Mouse (Mus musculus) heart, embryonic 11.5 days (tissue): ENCODE measurements around the gene Sgsm1. TPM values are rescaled to one million over a fixed set of nuclear protein-coding genes. Genes with fewer than 3 reads are reported as not detected.

Source experiments
- ATAC-seq: fragments of 200-750 bp; cut with Nextera tagmentation; replicated peaks from 2 replicates; pipeline ENCODE4 v1.8.0; 2017; ENCODE audit warnings: moderate library complexity; ENCODE audit not compliant: insufficient number of reproducible peaks, low FRiP score, low TSS enrichment
- H3K27ac ChIP-seq: fragments of 300-500 bp; sonication (generic); 2 replicates; pipeline ENCODE4 v1.5.1; 2014; ENCODE audit warnings: mild to moderate bottlenecking, low read depth, low read length
- H3K27me3 ChIP-seq: fragments of 300-500 bp; sonication (generic); 2 replicates; pipeline ENCODE4 v1.6.1; 2014; ENCODE audit warnings: mild to moderate bottlenecking, low read length, mixed read lengths; ENCODE audit not compliant: control insufficient read depth, insufficient read depth
- H3K36me3 ChIP-seq: fragments of 300-500 bp; sonication (generic); 2 replicates; pipeline ENCODE4 v1.6.1; 2014; ENCODE audit warnings: mild to moderate bottlenecking, low read length, moderate library complexity, mixed read lengths; ENCODE audit not compliant: control insufficient read depth, insufficient read depth
- H3K4me1 ChIP-seq: fragments of 300-500 bp; sonication (generic); 2 replicates; pipeline ENCODE4 v1.6.1; 2014; ENCODE audit warnings: low read length; ENCODE audit not compliant: control insufficient read depth, insufficient read depth
- H3K4me2 ChIP-seq: fragments of 300-500 bp; sonication (generic); 2 replicates; pipeline ENCODE4 v1.6.1; 2014; ENCODE audit warnings: mild to moderate bottlenecking, moderate library complexity
- H3K4me3 ChIP-seq: fragments of 300-500 bp; sonication (generic); 2 replicates; pipeline ENCODE4 v1.5.1; 2014; ENCODE audit warnings: low read depth, low read length
- H3K9ac ChIP-seq: fragments of 300-500 bp; sonication (generic); 2 replicates; pipeline ENCODE4 v1.6.1; 2014; ENCODE audit warnings: mild to moderate bottlenecking, low read depth, low read length, moderate library complexity
- H3K9me3 ChIP-seq: fragments of 300-500 bp; sonication (generic); replicated peaks from 2 replicates; pipeline ENCODE4 v1.6.1; 2016; ENCODE audit warnings: low read length; ENCODE audit not compliant: control insufficient read depth
- WGBS: fragments of 180-500 bp; shearing (Covaris S2); extraction: QIAGEN DNeasy Blood & Tissue Kit; methylation state at CpG from one replicate; pipeline ENCODE4 v1.1.7; 2014; ENCODE audit not compliant: insufficient replicate concordance; 5-methylcytosine and 5-hydroxymethylcytosine counted together
- polyA plus RNA-seq: library from polyadenylated mRNA; unstranded; fragments of >200 nt; fragmentation: Nextera tagmentation; extraction: Ambion mirVana; gene quantifications from 2 replicates; pipeline ENCODE4 v1.2.1, GENCODE M21; 2014

The Sgsm1 gene
- polyA plus RNA-seq, 1 experiment from 2014 or later, result 3.5 TPM

GRCm38 (mm10) chr5:113250806-113251205, 59.8 kb downstream of the Sgsm1 start:
- H3K9ac ChIP-seq, result no peak overlapping the region
- no peak overlapping the region for H3K4me3 ChIP-seq
- H3K4me2 ChIP-seq, result no peak overlapping the region
- 0 out of 2 replicates have a peak, but pooled peaks have one; percentile 35 for ATAC-seq
- no peak overlapping the region for H3K27ac ChIP-seq
- peaks cover 4% of the 10 kb centered on the region; the same call in 1 of the 2 replicates for H3K4me1 ChIP-seq
- H3K9me3 ChIP-seq, result no peaks in the 10 kb centered on the region
- H3K27me3 ChIP-seq, result 0 out of 2 replicates have a peak, but pooled peaks cover 2% of the 10 kb centered on the region
- 88% methylated on average over 11 of the region's 11 CpGs for WGBS
- no peaks in the 10 kb centered on the region for H3K36me3 ChIP-seq

DNA sequence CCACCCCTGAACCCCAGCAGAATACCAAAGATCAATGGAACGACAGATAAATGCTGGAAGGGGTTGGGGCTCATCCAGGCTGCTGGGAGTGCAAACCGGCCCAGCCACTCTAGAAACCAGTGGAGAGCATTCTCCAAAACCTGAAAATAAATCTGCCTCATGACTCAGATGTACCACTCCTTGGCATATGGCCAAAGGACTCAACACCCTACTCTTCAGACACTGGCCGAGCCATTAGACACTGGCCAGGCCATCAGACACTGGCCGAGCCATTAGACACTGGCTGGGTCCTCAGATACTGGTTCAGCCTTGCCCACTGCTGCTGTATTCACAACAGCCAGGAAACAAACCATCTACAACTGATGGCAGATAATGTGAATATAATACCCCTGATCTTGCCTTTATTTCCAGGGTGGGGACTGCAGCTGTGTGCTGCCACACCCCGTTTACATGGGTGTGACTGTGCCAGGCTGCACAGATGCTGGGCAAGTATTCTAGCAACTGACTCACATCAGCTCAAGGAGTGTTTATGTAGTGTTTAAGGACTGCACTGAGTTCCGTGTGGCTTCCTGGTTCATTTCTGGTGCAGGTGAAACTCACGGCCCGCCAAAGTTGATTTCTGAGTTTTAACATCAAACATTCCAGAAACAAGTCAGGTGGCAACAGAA, 61.2 kb downstream of the Sgsm1 start:
- peaks cover 4% of the 10 kb centered on the region; the same call in 1 of the 2 replicates for H3K4me1 ChIP-seq
- no peaks in the 10 kb centered on the region for H3K9me3 ChIP-seq
- ATAC-seq, result no peak
- no peaks in the 10 kb centered on the region for H3K27me3 ChIP-seq
- H3K27ac ChIP-seq, result no peak overlapping the region
- 57% methylated on average over 8 of the region's 8 CpGs for WGBS
- no peak overlapping the region for H3K4me2 ChIP-seq
- H3K4me3 ChIP-seq, result no peak overlapping the region
- no peak overlapping the region for H3K9ac ChIP-seq
- H3K36me3 ChIP-seq, result no peaks in the 10 kb centered on the region

DNA sequence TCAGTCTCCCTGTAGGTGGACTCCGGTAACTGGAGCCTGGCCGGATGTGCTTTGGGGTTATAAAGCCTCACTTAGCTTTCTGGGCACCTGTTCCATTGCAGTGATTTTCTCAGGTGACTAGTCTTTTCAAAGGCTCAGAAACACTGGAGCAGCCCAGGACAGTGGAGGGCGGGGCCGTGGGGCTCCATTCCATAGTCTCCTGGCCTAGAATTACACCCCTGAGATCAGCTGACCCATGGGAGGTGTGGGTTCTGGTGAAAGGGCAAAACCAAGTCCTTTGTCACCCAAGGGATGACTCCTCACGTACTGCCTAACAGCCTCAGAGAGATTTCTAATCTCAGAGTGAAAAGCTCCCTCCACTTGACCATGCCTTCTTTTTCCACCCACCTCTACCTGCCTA, 80.4 kb downstream of the Sgsm1 start:
- Histone ChIP-seq H3K4me1 (peaks cover 5% of the 10 kb centered on the region; the same call in 1 of the 2 replicates), H3K27ac (no peak overlapping the region), H3K9ac (no peak overlapping the region), H3K4me2 (no peak overlapping the region), H3K9me3 (no peaks in the 10 kb centered on the region), H3K27me3 (no peaks in the 10 kb centered on the region), H3K4me3 (no peak overlapping the region), H3K36me3 (no peaks in the 10 kb centered on the region)
- no peak for ATAC-seq
- 68% methylated on average over 5 of the region's 5 CpGs for WGBS

DNA sequence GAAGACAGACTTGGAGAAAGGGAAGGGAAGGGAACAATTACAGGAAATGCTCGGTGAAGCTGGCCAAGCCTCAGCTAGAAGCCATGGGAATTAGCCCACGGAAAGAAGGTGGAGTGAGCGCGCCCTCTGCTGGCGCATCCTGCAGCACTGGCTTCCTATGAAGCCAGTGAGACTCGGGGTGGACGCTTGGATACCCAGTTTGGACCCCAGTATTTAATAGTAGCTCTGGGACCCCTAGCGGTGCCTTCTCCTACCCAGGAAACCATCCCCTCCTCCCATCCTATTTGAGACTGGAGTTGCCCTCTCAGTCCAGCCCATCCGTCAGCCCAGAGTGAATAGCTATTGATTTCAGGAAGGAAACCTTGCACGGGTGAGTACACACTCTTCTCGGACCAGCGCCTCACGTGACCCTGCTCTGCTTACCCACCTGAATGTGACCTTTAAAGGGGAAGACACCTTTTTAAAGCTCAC, 83.9 kb downstream of the Sgsm1 start, which contains the start of gene Tmem211:
Gene Tmem211, plus strand, starts transcription at position 278 of the 471 bp plus-strand sequence.
- Histone ChIP-seq H3K4me1 (peaks cover 5% of the 10 kb centered on the region; the same call in 1 of the 2 replicates), H3K9ac (peak within 1 kb of the TSS; percentile 59), H3K4me2 (peak within 1 kb of the TSS; percentile 61), H3K27ac (peak within 1 kb of the TSS; percentile 57; the same call in 1 of the 2 replicates), H3K4me3 (peak within 1 kb of the TSS; percentile 27; the same call in 1 of the 2 replicates), H3K36me3 (no peaks in the 10 kb centered on the region), H3K9me3 (no peaks in the 10 kb centered on the region), H3K27me3 (no peaks in the 10 kb centered on the region)
- 0 out of 2 replicates have a peak, but pooled peaks have one; percentile 43 for ATAC-seq
- under 1% methylated on average over 13 of the region's 13 CpGs for WGBS

DNA sequence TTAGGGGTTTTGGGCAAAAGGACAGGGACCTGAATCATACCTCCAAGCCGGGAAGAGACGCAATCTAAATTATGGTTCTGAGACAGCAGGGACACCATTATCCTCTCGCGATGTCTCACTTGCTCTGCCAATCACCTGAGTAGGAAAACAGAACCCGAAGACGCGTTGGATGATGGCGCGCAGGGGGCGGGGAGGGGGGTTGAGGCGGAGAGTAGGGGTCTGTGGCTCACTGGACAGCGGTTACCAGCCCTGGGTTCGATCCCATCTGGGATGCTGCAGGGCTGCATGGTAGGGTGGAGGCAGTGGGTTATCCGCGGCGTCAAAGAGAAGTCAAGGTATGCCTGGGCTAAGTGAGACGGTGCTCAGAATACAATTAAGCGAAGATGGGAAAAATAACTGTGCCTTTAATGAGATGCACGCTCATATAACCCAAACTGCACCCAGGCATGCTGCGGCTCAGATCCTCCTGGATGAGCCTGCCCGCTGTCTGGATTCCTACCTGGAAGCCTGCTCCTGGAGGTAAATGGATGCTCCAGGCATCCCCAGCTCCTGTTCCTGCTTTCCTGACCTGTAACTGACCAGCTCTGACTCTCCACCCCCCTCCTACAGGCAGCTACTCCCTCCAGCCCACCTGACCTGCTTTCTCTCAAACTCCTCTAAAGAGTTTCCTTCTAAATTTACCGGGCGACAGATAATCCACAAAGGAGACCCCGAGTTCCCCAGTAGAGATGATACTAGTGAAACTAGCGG, 84.7 kb downstream of the Sgsm1 start:
- WGBS, result 20% methylated on average over 25 of the region's 25 CpGs
- Histone ChIP-seq H3K4me3 (peak overlapping the region; percentile 27; the same call in 1 of the 2 replicates), H3K9ac (peak overlapping the region; percentile 59), H3K9me3 (no peaks in the 10 kb centered on the region), H3K36me3 (no peaks in the 10 kb centered on the region), H3K4me1 (peaks cover 5% of the 10 kb centered on the region; the same call in 1 of the 2 replicates), H3K27me3 (no peaks in the 10 kb centered on the region), H3K4me2 (peak overlapping the region; percentile 61), H3K27ac (peak overlapping the region; percentile 57; the same call in 1 of the 2 replicates)
- ATAC-seq, result no peak

GRCm38 (mm10) chr5:113225271-113225670, 85.3 kb downstream of the Sgsm1 start:
- peak overlapping the region; percentile 29; the same call in 1 of the 2 replicates for H3K27ac ChIP-seq
- WGBS, result 26% methylated on average over 10 of the region's 10 CpGs
- no peak for ATAC-seq

DNA sequence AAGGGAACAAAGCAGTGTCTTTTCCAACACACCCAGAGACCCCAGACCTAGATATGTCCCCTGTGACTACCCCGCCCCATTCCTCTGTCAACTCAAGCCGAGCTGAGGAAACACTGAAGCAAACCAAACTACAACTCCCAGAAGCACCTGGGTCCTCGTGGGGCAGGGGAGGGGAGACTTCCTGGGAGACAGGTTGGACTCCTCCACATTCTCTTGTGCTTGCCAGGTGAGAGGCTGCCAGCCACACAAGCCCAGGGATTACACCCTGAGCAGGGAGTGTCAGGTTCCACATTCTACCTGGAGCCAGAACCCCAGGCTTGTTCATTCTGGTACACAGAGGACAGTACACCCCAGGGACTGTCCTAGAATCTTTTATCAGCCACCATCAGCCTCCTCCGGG, 86.7 kb downstream of the Sgsm1 start:
- Histone ChIP-seq H3K27me3 (peaks cover 12% of the 10 kb centered on the region), H3K4me2 (no peak overlapping the region), H3K9ac (no peak overlapping the region), H3K36me3 (no peaks in the 10 kb centered on the region), H3K27ac (no peak overlapping the region), H3K9me3 (no peaks in the 10 kb centered on the region), H3K4me1 (peaks cover 7% of the 10 kb centered on the region; the same call in 1 of the 2 replicates), H3K4me3 (no peak overlapping the region)
- no peak for ATAC-seq
- 44% methylated on average over 4 of the region's 4 CpGs for WGBS

More at GRCm38 (mm10) chr5:113225271-113225670, 85.3 kb downstream of the Sgsm1 start:
- Histone ChIP-seq H3K4me1 (peaks cover 6% of the 10 kb centered on the region; the same call in 1 of the 2 replicates), H3K9me3 (no peaks in the 10 kb centered on the region), H3K4me2 (peak overlapping the region; percentile 61; the same call in 1 of the 2 replicates), H3K9ac (no peak overlapping the region), H3K27me3 (peaks cover 2% of the 10 kb centered on the region; the same call in 1 of the 2 replicates), H3K36me3 (no peaks in the 10 kb centered on the region), H3K4me3 (no peak overlapping the region)

DNA sequence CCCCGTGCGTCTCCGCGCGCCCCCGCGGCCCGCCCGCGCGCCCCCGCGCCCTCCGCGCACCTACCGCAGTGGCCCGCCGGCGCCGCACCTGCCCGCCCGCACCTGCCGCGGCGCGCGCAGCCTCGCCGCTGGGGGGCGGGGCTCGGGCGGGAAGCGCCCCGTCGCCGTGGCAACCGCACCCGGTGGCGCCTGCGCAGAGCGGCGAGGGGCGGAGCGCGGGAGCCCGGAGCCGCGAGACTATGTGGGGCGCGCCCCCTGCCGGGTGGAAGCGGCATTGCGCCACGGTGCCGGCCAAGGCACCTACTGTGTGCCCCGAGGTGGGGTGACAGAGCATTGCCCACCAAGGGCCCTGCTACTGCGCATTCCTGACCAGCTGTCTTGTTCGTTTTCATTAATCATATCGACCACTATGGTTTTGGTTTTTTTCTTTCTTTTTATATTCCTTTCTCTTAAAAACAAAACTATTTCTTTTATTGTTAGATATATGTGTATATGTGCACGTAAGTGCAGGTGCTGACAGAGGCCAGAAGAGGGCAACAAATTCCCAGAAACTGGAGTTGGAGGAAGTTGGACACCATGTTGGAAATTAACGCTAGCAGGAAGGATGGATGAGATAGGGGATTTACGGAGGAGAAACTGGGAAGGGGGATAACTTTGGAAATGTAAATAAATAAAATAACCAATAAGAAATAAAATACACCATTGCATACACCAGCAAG, 89.3 kb downstream of the Sgsm1 start, which contains the start of gene 2900026A02Rik:
Gene 2900026A02Rik, minus strand, starts transcription at position 90 of the 719 bp plus-strand sequence.
- Histone ChIP-seq H3K27me3 (peaks cover 12% of the 10 kb centered on the region), H3K4me2 (peak within 1 kb of the TSS; percentile 99), H3K9me3 (no peaks in the 10 kb centered on the region), H3K9ac (peak within 1 kb of the TSS; percentile 78), H3K4me3 (peak within 1 kb of the TSS; percentile 70), H3K4me1 (peaks cover 7% of the 10 kb centered on the region; the same call in 1 of the 2 replicates), H3K27ac (peak within 1 kb of the TSS; percentile 29; the same call in 1 of the 2 replicates), H3K36me3 (no peaks in the 10 kb centered on the region)
- WGBS, result 15% methylated on average over 28 of the region's 62 CpGs
- ATAC-seq, result peak; percentile 66
